ENCODE assay signal across 10 mouse cellular contexts in the genomic region with DNA sequence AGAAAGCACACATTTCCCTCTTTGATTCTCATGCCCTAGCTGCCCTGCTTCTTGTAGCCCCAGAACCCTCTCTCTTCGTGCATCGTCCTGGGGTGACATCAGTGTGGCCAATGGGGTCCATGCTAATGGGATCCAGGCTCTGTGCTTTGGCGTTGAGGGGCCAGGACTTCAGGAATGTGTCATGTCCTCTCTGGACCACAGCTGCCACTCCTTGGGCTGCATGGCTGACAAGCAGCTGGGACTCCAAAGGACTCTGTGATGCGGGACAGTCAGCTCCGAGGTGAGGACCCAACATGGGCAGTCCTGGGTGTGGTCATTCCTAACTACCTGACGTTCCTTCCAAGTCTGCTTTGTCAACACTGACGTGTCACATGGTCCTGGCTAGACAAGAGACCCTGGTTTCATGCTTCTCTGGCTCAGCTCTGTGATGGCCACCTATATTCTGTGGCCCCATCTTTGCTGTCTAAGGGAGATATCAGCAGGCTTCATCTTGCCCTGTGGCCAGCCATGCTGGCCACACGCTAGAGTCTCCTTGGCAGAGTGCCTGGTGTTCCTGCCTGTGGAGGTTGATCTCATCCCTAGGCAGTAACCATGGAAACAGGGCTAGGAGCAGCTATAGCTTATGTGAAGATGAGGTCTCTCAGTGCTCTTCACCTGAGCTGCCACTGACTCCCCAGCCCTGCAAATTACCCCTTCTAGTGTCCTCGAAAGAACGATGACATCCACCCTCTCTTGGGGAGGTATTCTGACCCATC.
DNase-seq lines count a peak whose midpoint lies in the region; ATAC-seq and TF ChIP-seq lines count a peak whose summit lies in the region.
"Had no signal": no experiment of that assay in that cellular context is flagged by ENCODE, and none has a peak within 500 bp of the region (broad histone marks: within the 10 kb centered on the region; RNA-seq: fewer than 3 reads in every experiment).

No protein-coding gene starts in this region.

- intact Hi-C loops in heart, postnatal 25 days (cut with DNase I), result loop anchor here (10.0 kb wide), 1 partner anchor 318 kb away; no protein-coding TSS in a partner anchor

- peak; percentile 64 for ATAC-seq in forebrain, postnatal 0 days
- peak; percentile 57 for ATAC-seq in midbrain, postnatal 0 days (ENCODE audit: low FRiP score)

- WGBS in forebrain, postnatal 0 days, result 73% methylated on average over 10 of the region's 10 CpGs
- WGBS in midbrain, postnatal 0 days, result 68% methylated on average over 10 of the region's 10 CpGs

- H3K27me3 ChIP-seq in forebrain, postnatal 0 days (ENCODE audit: insufficient read depth, low read length), result no peaks in the 10 kb centered on the region
- no peaks in the 10 kb centered on the region for H3K27me3 ChIP-seq in midbrain, postnatal 0 days (ENCODE audit: insufficient read depth, low read length)

- H3K9ac ChIP-seq in forebrain, postnatal 0 days, result no peak overlapping the region
- no peak overlapping the region for H3K9ac ChIP-seq in midbrain, postnatal 0 days (replicated peaks; ENCODE audit: low read length, poor library complexity, severe bottlenecking)
- H3K9ac ChIP-seq: stomach, embryonic 15.5 days had no signal

- no peak overlapping the region for H3K27ac ChIP-seq in forebrain, postnatal 0 days (ENCODE audit: low read depth, low read length)
- H3K27ac ChIP-seq in midbrain, postnatal 0 days (ENCODE audit: low read depth, low read length), result peak overlapping the region; percentile 63
- H3K27ac ChIP-seq: macrophage; stomach, embryonic 15.5 days had no signal

- H3K36me3 ChIP-seq in forebrain, postnatal 0 days (ENCODE audit: insufficient read depth), result no peaks in the 10 kb centered on the region
- no peaks in the 10 kb centered on the region for H3K36me3 ChIP-seq in midbrain, postnatal 0 days (ENCODE audit: insufficient read depth, low read length)
- H3K36me3 ChIP-seq: stomach, embryonic 15.5 days had no signal

- no peak overlapping the region for H3K4me2 ChIP-seq in forebrain, postnatal 0 days (ENCODE audit: low read depth)
- H3K4me2 ChIP-seq in midbrain, postnatal 0 days (ENCODE audit: low read depth, low read length, poor library complexity, severe bottlenecking), result no peak overlapping the region
- H3K4me2 ChIP-seq: stomach, embryonic 15.5 days had no signal

- peaks cover 40% of the 10 kb centered on the region for H3K4me1 ChIP-seq in forebrain, postnatal 0 days (ENCODE audit: insufficient read depth)
- H3K4me1 ChIP-seq in midbrain, postnatal 0 days (ENCODE audit: insufficient read depth, low read length), result peaks cover 36% of the 10 kb centered on the region

- H3K9me3 ChIP-seq in forebrain, postnatal 0 days (ENCODE audit: low read length), result no peaks in the 10 kb centered on the region
- no peaks in the 10 kb centered on the region for H3K9me3 ChIP-seq in midbrain, postnatal 0 days (ENCODE audit: low read length)
- H3K9me3 ChIP-seq: stomach, embryonic 15.5 days had no signal

- peak; percentile 77 for DNase-seq in heart, adult 11 months
- no peak for DNase-seq in heart, postnatal 25 days (ENCODE audit: low spot score)
- peak; percentile 50 for DNase-seq in adrenal gland, postnatal 14 days
- peak; percentile 74 for DNase-seq in forebrain, postnatal 0 days
- peak; percentile 91 for DNase-seq in midbrain, postnatal 0 days (ENCODE audit: low spot score)
- DNase-seq in spleen, postnatal 4 days (ENCODE audit: low spot score in 2 of 2), result no peak
- DNase-seq in T-cell, adult 2 months (ENCODE audit: low spot score), result no peak
- DNase-seq in lung, postnatal 36 days, result no peak

- no peak for TF ChIP-seq CTCF in forebrain, postnatal 0 days (IDR thresholded peaks at IDR 0.05; ENCODE audit: low read depth)
- no peak for TF ChIP-seq CTCF in midbrain, postnatal 0 days (IDR thresholded peaks at IDR 0.05)

- H3K4me3 ChIP-seq in forebrain, postnatal 0 days (ENCODE audit: low read depth, low read length), result no peak overlapping the region
- H3K4me3 ChIP-seq in midbrain, postnatal 0 days (ENCODE audit: low read depth, low read length), result no peak overlapping the region
- H3K4me3 ChIP-seq: stomach, embryonic 15.5 days had no signal

Comparison
In these comparisons a context has a peak if more than half of its experiments do, and no peak if none do; other contexts are left out.
1. DNase-seq: peak in heart, adult 11 months (single experiment), adrenal gland, postnatal 14 days (single experiment), forebrain, postnatal 0 days (single experiment) and midbrain, postnatal 0 days (single experiment); none in heart, postnatal 25 days (single experiment), spleen, postnatal 4 days (0 of 2), T-cell, adult 2 months (single experiment) and lung, postnatal 36 days (single experiment).